Mouse (Mus musculus) lung, postnatal 10 days (tissue): ENCODE data around the gene Mex3d.
"Not testable (repeated sequence)": the region's sequence is repeated elsewhere in the genome, so short reads cannot be mapped to it uniquely, and the experiment has no call there.

Source experiments
- DNase-seq: peaks from one replicate; pipeline ENCODE4 v3.0.0; 2021

Mex3d gene

GRCm38 (mm10) chr10:80350292-80350691 lies 37.2 kb downstream of the Mex3d start:
- DNase-seq: peak; percentile 93

GRCm38 (mm10) chr10:80348981-80349380 lies 38.5 kb downstream of the Mex3d start:
- peak; percentile 54 for DNase-seq

GRCm38 (mm10) chr10:80348244-80348781 lies 39.1 kb downstream of the Mex3d start, which contains the start of gene Adamtsl5:
Gene Adamtsl5, minus strand, starts transcription at chr10:80348412.
- peak; percentile 71 for DNase-seq

- peak; percentile 35 for DNase-seq
These were observed 39.9 kb downstream of the Mex3d start for GRCm38 (mm10) chr10:80347514-80347967.

GRCm38 (mm10) chr10:80345929-80346328 lies 41.5 kb downstream of the Mex3d start:
- not testable (repeated sequence) for DNase-seq

- peak; percentile 49 for DNase-seq
These were observed 42.3 kb downstream of the Mex3d start for GRCm38 (mm10) chr10:80345122-80345521.

GRCm38 (mm10) chr10:80344131-80344661 lies 43.3 kb downstream of the Mex3d start:
- peak; percentile 45 for DNase-seq

GRCm38 (mm10) chr10:80343425-80343895 lies 44.0 kb downstream of the Mex3d start:
- no peak for DNase-seq

- DNase-seq: peak; percentile 84
These were observed 44.6 kb downstream of the Mex3d start for GRCm38 (mm10) chr10:80342749-80343424.

- no peak for DNase-seq
These were observed 45.1 kb downstream of the Mex3d start for GRCm38 (mm10) chr10:80342305-80342748.

- no peak for DNase-seq
These were observed 45.8 kb downstream of the Mex3d start for GRCm38 (mm10) chr10:80341491-80342304.

GRCm38 (mm10) chr10:80341026-80341425 lies 46.4 kb downstream of the Mex3d start:
- no peak for DNase-seq

GRCm38 (mm10) chr10:80339941-80340750 lies 47.3 kb downstream of the Mex3d start:
- DNase-seq: peak; percentile 91

GRCm38 (mm10) chr10:80336263-80336662 lies 51.2 kb downstream of the Mex3d start:
- DNase-seq: no peak

- DNase-seq: no peak
These were observed 54.9 kb downstream of the Mex3d start for GRCm38 (mm10) chr10:80332525-80332989.

- no peak for DNase-seq
These were observed 55.6 kb downstream of the Mex3d start for GRCm38 (mm10) chr10:80331636-80332524.

- no peak for DNase-seq
These were observed 56.6 kb downstream of the Mex3d start for GRCm38 (mm10) chr10:80330888-80331287.
